Mouse (Mus musculus) forebrain, embryonic 14.5 days (tissue): ENCODE results near the gene Sema4b. TPM values are rescaled to one million over a fixed set of nuclear protein-coding genes. Genes with fewer than 3 reads are reported as not detected.
A peak's percentile ranks its signal among the peaks of the same experiment; 100 is the strongest.

Source experiments
- ATAC-seq: fragments of 200-750 bp; cut with Nextera tagmentation; 2 replicates; pipeline ENCODE4 v1.8.0; 2017; ENCODE audit warnings: mild to moderate bottlenecking, moderate library complexity
- DNase-seq: peaks from one replicate; pipeline ENCODE4 v3.0.0-alpha.2; 2015; ENCODE audit warnings: low spot score
- H3K27ac ChIP-seq: fragments of 300-500 bp; sonication (generic); 2 replicates; pipeline ENCODE4 v1.5.1; 2014; ENCODE audit warnings: low read depth, mild to moderate bottlenecking, control low read depth, low read length, moderate library complexity
- H3K27me3 ChIP-seq: fragments of 300-500 bp; sonication (generic); replicated peaks from 2 replicates; pipeline ENCODE4 v1.6.1; 2014; ENCODE audit warnings: low read length, control low read depth, mixed read lengths; ENCODE audit not compliant: control insufficient read depth, insufficient read depth
- H3K36me3 ChIP-seq: fragments of 300-500 bp; sonication (generic); 2 replicates; pipeline ENCODE4 v1.6.1; 2014; ENCODE audit warnings: low read length, control low read depth; ENCODE audit not compliant: control insufficient read depth, insufficient read depth
- H3K4me1 ChIP-seq: fragments of 300-500 bp; sonication (generic); 2 replicates; pipeline ENCODE4 v1.6.1; 2014; ENCODE audit warnings: antibody characterized with exemption, low read length, control low read depth; ENCODE audit not compliant: control insufficient read depth, insufficient read depth
- H3K4me2 ChIP-seq: fragments of 300-500 bp; sonication (generic); 2 replicates; pipeline ENCODE4 v1.6.1; 2014; ENCODE audit warnings: mild to moderate bottlenecking, control low read depth, low read length
- H3K4me3 ChIP-seq: fragments of 300-500 bp; sonication (generic); 2 replicates; pipeline ENCODE4 v1.5.1; 2014; ENCODE audit warnings: low read depth, low read length, control low read depth
- H3K9ac ChIP-seq: fragments of 300-500 bp; sonication (generic); 2 replicates; pipeline ENCODE4 v1.6.1; 2014; ENCODE audit warnings: mild to moderate bottlenecking, low read length, control low read depth, moderate library complexity
- H3K9me3 ChIP-seq: fragments of 300-500 bp; sonication (generic); replicated peaks from 2 replicates; pipeline ENCODE4 v1.6.1; 2016; ENCODE audit warnings: low read length, control low read depth, mixed read lengths; ENCODE audit not compliant: control insufficient read depth
- WGBS: fragments of 180-500 bp; shearing (Covaris S2); extraction: QIAGEN DNeasy Blood & Tissue Kit; methylation state at CpG from one replicate; pipeline ENCODE4 v1.1.7; 2014; 5-methylcytosine and 5-hydroxymethylcytosine counted together
- polyA plus RNA-seq: library from polyadenylated mRNA; unstranded; fragments of >200 nt; fragmentation: Nextera tagmentation; extraction: Ambion mirVana; gene quantifications from 2 replicates; pipeline ENCODE4 v1.2.1, GENCODE M21; 2014

The Sema4b gene
- polyA plus RNA-seq, 1 experiment from 2014 or later, result 11.6 TPM

GRCm38 (mm10) chr7:80199286-80199685, 12.6 kb downstream of the Sema4b start:
- DNase-seq (no peak), ATAC-seq (no peak)
- no peaks in the 10 kb centered on the region for H3K27me3 ChIP-seq
- H3K4me3 ChIP-seq, result peak overlapping the region; percentile 72
- no peaks in the 10 kb centered on the region for H3K9me3 ChIP-seq
- H3K27ac ChIP-seq, result peak overlapping the region; percentile 96
- H3K4me2 ChIP-seq, result peak overlapping the region; percentile 83
- peaks cover 51% of the 10 kb centered on the region for H3K4me1 ChIP-seq
- H3K9ac ChIP-seq, result peak overlapping the region; percentile 84
- 39% methylated on average over 6 of the region's 6 CpGs for WGBS
- 0 out of 2 replicates have a peak, but pooled peaks cover 3% of the 10 kb centered on the region for H3K36me3 ChIP-seq

- Histone ChIP-seq H3K36me3 (0 out of 2 replicates have a peak, but pooled peaks cover 3% of the 10 kb centered on the region), H3K27me3 (no peaks in the 10 kb centered on the region), H3K9ac (no peak overlapping the region), H3K4me3 (no peak overlapping the region), H3K4me2 (peak overlapping the region; percentile 83), H3K4me1 (peaks cover 46% of the 10 kb centered on the region), H3K9me3 (no peaks in the 10 kb centered on the region), H3K27ac (no peak overlapping the region)
- WGBS, result 82% methylated on average over 11 of the region's 11 CpGs
- no peak for ATAC-seq
- DNase-seq, result no peak
Measured at GRCm38 (mm10) chr7:80199851-80200587, 13.4 kb downstream of the Sema4b start.

GRCm38 (mm10) chr7:80200588-80200945, 13.9 kb downstream of the Sema4b start:
- ATAC-seq, result no peak
- DNase-seq, result no peak
- Histone ChIP-seq H3K4me3 (no peak overlapping the region), H3K9me3 (no peaks in the 10 kb centered on the region), H3K4me2 (no peak overlapping the region), H3K27me3 (no peaks in the 10 kb centered on the region), H3K36me3 (0 out of 2 replicates have a peak, but pooled peaks cover 3% of the 10 kb centered on the region), H3K4me1 (peaks cover 46% of the 10 kb centered on the region), H3K9ac (no peak overlapping the region), H3K27ac (no peak overlapping the region)
- WGBS, result 88% methylated on average over 6 of the region's 6 CpGs

GRCm38 (mm10) chr7:80200963-80201539, 14.4 kb downstream of the Sema4b start:
- Histone ChIP-seq H3K27ac (no peak overlapping the region), H3K4me3 (no peak overlapping the region), H3K27me3 (no peaks in the 10 kb centered on the region), H3K4me1 (peaks cover 46% of the 10 kb centered on the region), H3K9me3 (no peaks in the 10 kb centered on the region), H3K36me3 (0 out of 2 replicates have a peak, but pooled peaks cover 3% of the 10 kb centered on the region), H3K4me2 (no peak overlapping the region), H3K9ac (no peak overlapping the region)
- ATAC-seq (no peak), DNase-seq (no peak)
- WGBS, result 94% methylated on average over 5 of the region's 5 CpGs

- WGBS, result 68% methylated on average over 15 of the region's 15 CpGs
- H3K4me3 ChIP-seq, result no peak overlapping the region
- H3K36me3 ChIP-seq, result 0 out of 2 replicates have a peak, but pooled peaks cover 3% of the 10 kb centered on the region
- no peaks in the 10 kb centered on the region for H3K9me3 ChIP-seq
- peaks cover 45% of the 10 kb centered on the region for H3K4me1 ChIP-seq
- H3K4me2 ChIP-seq, result no peak overlapping the region
- no peak for ATAC-seq
- H3K27me3 ChIP-seq, result no peaks in the 10 kb centered on the region
- peak overlapping the region; percentile 55 for H3K27ac ChIP-seq
- no peak overlapping the region for H3K9ac ChIP-seq
- peak; percentile 64 for DNase-seq
Measured at GRCm38 (mm10) chr7:80201888-80202540, 15.4 kb downstream of the Sema4b start.

GRCm38 (mm10) chr7:80202961-80203360, 16.3 kb downstream of the Sema4b start:
- H3K4me1 ChIP-seq, result peaks cover 38% of the 10 kb centered on the region
- H3K36me3 ChIP-seq, result 0 out of 2 replicates have a peak, but pooled peaks cover 3% of the 10 kb centered on the region
- DNase-seq, result no peak
- no peak overlapping the region for H3K4me3 ChIP-seq
- no peak overlapping the region for H3K9ac ChIP-seq
- no peaks in the 10 kb centered on the region for H3K27me3 ChIP-seq
- 85% methylated on average over 5 of the region's 5 CpGs for WGBS
- peak overlapping the region; percentile 52; the same call in 1 of the 2 replicates for H3K27ac ChIP-seq
- no peak overlapping the region for H3K4me2 ChIP-seq
- no peaks in the 10 kb centered on the region for H3K9me3 ChIP-seq
- no peak for ATAC-seq

- no peak for ATAC-seq
- Histone ChIP-seq H3K9ac (peak overlapping the region; percentile 21; the same call in 1 of the 2 replicates), H3K9me3 (no peaks in the 10 kb centered on the region), H3K27ac (peak overlapping the region; percentile 52; the same call in 1 of the 2 replicates), H3K4me2 (no peak overlapping the region), H3K27me3 (no peaks in the 10 kb centered on the region), H3K4me1 (peaks cover 40% of the 10 kb centered on the region), H3K36me3 (0 out of 2 replicates have a peak, but pooled peaks cover 3% of the 10 kb centered on the region), H3K4me3 (no peak overlapping the region)
- 53% methylated on average over 12 of the region's 12 CpGs for WGBS
- DNase-seq, result no peak
Measured at GRCm38 (mm10) chr7:80203638-80204096, 17.0 kb downstream of the Sema4b start.

- Histone ChIP-seq H3K4me1 (peaks cover 39% of the 10 kb centered on the region), H3K27ac (no peak overlapping the region), H3K9ac (peak overlapping the region; percentile 22; the same call in 1 of the 2 replicates), H3K9me3 (no peaks in the 10 kb centered on the region), H3K4me3 (no peak overlapping the region), H3K36me3 (0 out of 2 replicates have a peak, but pooled peaks cover 3% of the 10 kb centered on the region), H3K4me2 (no peak overlapping the region), H3K27me3 (no peaks in the 10 kb centered on the region)
- ATAC-seq, result no peak
- 86% methylated on average over 4 of the region's 4 CpGs for WGBS
- DNase-seq, result no peak
Measured at GRCm38 (mm10) chr7:80204362-80204761, 17.7 kb downstream of the Sema4b start.
